Mouse (Mus musculus): ENCODE results near the gene Mras. TPM values are rescaled to one million over a fixed set of nuclear protein-coding genes. Genes with fewer than 3 reads are reported as not detected.

Gene Mras
- polyA plus RNA-seq, 1 experiment, result 14.6 TPM

- H3K27ac ChIP-seq (ENCODE audit: insufficient read depth, low read depth, low read length), result no peak overlapping the region
- H3K36me3 ChIP-seq (ENCODE audit: control insufficient read depth, insufficient read depth, low read length), result no peaks in the 10 kb centered on the region
- 95% methylated on average over 10 of the region's 10 CpGs for WGBS
- TF ChIP-seq CTCF (conservative IDR thresholded peaks at IDR 0.05; ENCODE audit: insufficient read depth, insufficient read length, low read depth, low read length), result no peak
- H3K4me3 ChIP-seq (ENCODE audit: insufficient read depth, low read depth, low read length), result no peak overlapping the region
- H3K27me3 ChIP-seq (replicated peaks; ENCODE audit: control insufficient read depth, insufficient read depth, low read length), result no peaks in the 10 kb centered on the region
- DNase-seq, result no peak
- H3K4me1 ChIP-seq (ENCODE audit: control insufficient read depth, insufficient read depth, low read length), result no peaks in the 10 kb centered on the region
Observed at GRCm38 (mm10) chr9:99391557-99391956, 45.6 kb downstream of the Mras start.

- no peak for TF ChIP-seq CTCF (conservative IDR thresholded peaks at IDR 0.05; ENCODE audit: insufficient read depth, insufficient read length, low read depth, low read length)
- no peak for TF ChIP-seq POLR2A (IDR thresholded peaks at IDR 0.05; ENCODE audit: low read depth, low read length)
- Histone ChIP-seq H3K36me3 (ENCODE audit: control insufficient read depth, insufficient read depth, low read length) (no peaks in the 10 kb centered on the region), H3K27ac (ENCODE audit: insufficient read depth, low read depth, low read length) (no peak overlapping the region), H3K4me3 (ENCODE audit: insufficient read depth, low read depth, low read length) (no peak overlapping the region), H3K4me1 (ENCODE audit: control insufficient read depth, insufficient read depth, low read length) (no peaks in the 10 kb centered on the region), H3K27me3 (replicated peaks; ENCODE audit: control insufficient read depth, insufficient read depth, low read length) (no peaks in the 10 kb centered on the region)
- DNase-seq, result no peak
- 54% methylated on average over 2 of the region's 2 CpGs for WGBS
Observed at GRCm38 (mm10) chr9:99390716-99391115, 46.5 kb downstream of the Mras start.

- peak; percentile 74 for DNase-seq
- no peaks in the 10 kb centered on the region for H3K27me3 ChIP-seq (replicated peaks; ENCODE audit: control insufficient read depth, insufficient read depth, low read length)
Observed at GRCm38 (mm10) chr9:99390201-99390600, 47.0 kb downstream of the Mras start.

GRCm38 (mm10) chr9:99389506-99389905, 47.7 kb downstream of the Mras start:
- TF ChIP-seq POLR2A (IDR thresholded peaks at IDR 0.05; ENCODE audit: low read depth, low read length) (no peak), CTCF (conservative IDR thresholded peaks at IDR 0.05; ENCODE audit: insufficient read depth, insufficient read length, low read depth, low read length) (no peak)
- WGBS, result 80% methylated on average over 8 of the region's 8 CpGs
- no peak overlapping the region for H3K4me3 ChIP-seq (ENCODE audit: insufficient read depth, low read depth, low read length)
- H3K4me1 ChIP-seq (ENCODE audit: control insufficient read depth, insufficient read depth, low read length), result no peaks in the 10 kb centered on the region
- no peaks in the 10 kb centered on the region for H3K27me3 ChIP-seq (replicated peaks; ENCODE audit: control insufficient read depth, insufficient read depth, low read length)
- no peak overlapping the region for H3K27ac ChIP-seq (ENCODE audit: insufficient read depth, low read depth, low read length)
- H3K36me3 ChIP-seq (ENCODE audit: control insufficient read depth, insufficient read depth, low read length), result no peaks in the 10 kb centered on the region
- no peak for DNase-seq

More at GRCm38 (mm10) chr9:99390201-99390600, 47.0 kb downstream of the Mras start:
- Histone ChIP-seq H3K4me1 (ENCODE audit: control insufficient read depth, insufficient read depth, low read length) (no peaks in the 10 kb centered on the region), H3K4me3 (ENCODE audit: insufficient read depth, low read depth, low read length) (no peak overlapping the region), H3K36me3 (ENCODE audit: control insufficient read depth, insufficient read depth, low read length) (no peaks in the 10 kb centered on the region), H3K27ac (ENCODE audit: insufficient read depth, low read depth, low read length) (no peak overlapping the region)
- 50% methylated on average over 5 of the region's 5 CpGs for WGBS
- TF ChIP-seq CTCF (conservative IDR thresholded peaks at IDR 0.05; ENCODE audit: insufficient read depth, insufficient read length, low read depth, low read length) (no peak), POLR2A (IDR thresholded peaks at IDR 0.05; ENCODE audit: low read depth, low read length) (no peak)

GRCm38 (mm10) chr9:99388856-99389255, 48.3 kb downstream of the Mras start:
- DNase-seq, result no peak
- Histone ChIP-seq H3K36me3 (ENCODE audit: control insufficient read depth, insufficient read depth, low read length) (no peaks in the 10 kb centered on the region), H3K4me3 (ENCODE audit: insufficient read depth, low read depth, low read length) (no peak overlapping the region), H3K27ac (ENCODE audit: insufficient read depth, low read depth, low read length) (no peak overlapping the region), H3K4me1 (ENCODE audit: control insufficient read depth, insufficient read depth, low read length) (no peaks in the 10 kb centered on the region), H3K27me3 (replicated peaks; ENCODE audit: control insufficient read depth, insufficient read depth, low read length) (no peaks in the 10 kb centered on the region)
- WGBS, result 84% methylated on average over 9 of the region's 9 CpGs
- no peak for TF ChIP-seq CTCF (conservative IDR thresholded peaks at IDR 0.05; ENCODE audit: insufficient read depth, insufficient read length, low read depth, low read length)

GRCm38 (mm10) chr9:99388078-99388477, 49.1 kb downstream of the Mras start:
- 87% methylated on average over 5 of the region's 5 CpGs for WGBS

GRCm38 (mm10) chr9:99382556-99382955, 54.6 kb downstream of the Mras start:
- H3K4me3 ChIP-seq (ENCODE audit: insufficient read depth, low read depth, low read length), result no peak overlapping the region
- H3K27ac ChIP-seq (ENCODE audit: insufficient read depth, low read depth, low read length), result no peak overlapping the region
- 50% methylated on average over 9 of the region's 9 CpGs for WGBS

More at GRCm38 (mm10) chr9:99388078-99388477, 49.1 kb downstream of the Mras start:
- H3K27me3 ChIP-seq (replicated peaks; ENCODE audit: control insufficient read depth, insufficient read depth, low read length), result no peaks in the 10 kb centered on the region
- DNase-seq, result no peak
- H3K36me3 ChIP-seq (ENCODE audit: control insufficient read depth, insufficient read depth, low read length), result no peaks in the 10 kb centered on the region
- no peak overlapping the region for H3K4me3 ChIP-seq (ENCODE audit: insufficient read depth, low read depth, low read length)
- no peaks in the 10 kb centered on the region for H3K4me1 ChIP-seq (ENCODE audit: control insufficient read depth, insufficient read depth, low read length)
- H3K27ac ChIP-seq (ENCODE audit: insufficient read depth, low read depth, low read length), result no peak overlapping the region
- TF ChIP-seq POLR2A (IDR thresholded peaks at IDR 0.05; ENCODE audit: low read depth, low read length), result no peak
- no peak for TF ChIP-seq CTCF (conservative IDR thresholded peaks at IDR 0.05; ENCODE audit: insufficient read depth, insufficient read length, low read depth, low read length)

GRCm38 (mm10) chr9:99379194-99379593, 58.0 kb downstream of the Mras start:
- H3K4me3 ChIP-seq (ENCODE audit: insufficient read depth, low read depth, low read length), result no peak overlapping the region
- H3K4me1 ChIP-seq (ENCODE audit: control insufficient read depth, insufficient read depth, low read length), result no peaks in the 10 kb centered on the region
- no peak for DNase-seq
- H3K27me3 ChIP-seq (replicated peaks; ENCODE audit: control insufficient read depth, insufficient read depth, low read length), result no peaks in the 10 kb centered on the region
- no peak overlapping the region for H3K27ac ChIP-seq (ENCODE audit: insufficient read depth, low read depth, low read length)
- no peak for TF ChIP-seq CTCF (conservative IDR thresholded peaks at IDR 0.05; ENCODE audit: insufficient read depth, insufficient read length, low read depth, low read length)
- TF ChIP-seq POLR2A (IDR thresholded peaks at IDR 0.05; ENCODE audit: low read depth, low read length), result no peak
- 75% methylated on average over 5 of the region's 5 CpGs for WGBS
- H3K36me3 ChIP-seq (ENCODE audit: control insufficient read depth, insufficient read depth, low read length), result no peaks in the 10 kb centered on the region

More at GRCm38 (mm10) chr9:99382556-99382955, 54.6 kb downstream of the Mras start:
- no peak for TF ChIP-seq POLR2A (IDR thresholded peaks at IDR 0.05; ENCODE audit: low read depth, low read length)
- TF ChIP-seq CTCF (conservative IDR thresholded peaks at IDR 0.05; ENCODE audit: insufficient read depth, insufficient read length, low read depth, low read length), result no peak
- Histone ChIP-seq H3K36me3 (ENCODE audit: control insufficient read depth, insufficient read depth, low read length) (no peaks in the 10 kb centered on the region), H3K4me1 (ENCODE audit: control insufficient read depth, insufficient read depth, low read length) (no peaks in the 10 kb centered on the region), H3K27me3 (replicated peaks; ENCODE audit: control insufficient read depth, insufficient read depth, low read length) (no peaks in the 10 kb centered on the region)
- DNase-seq, result no peak
